Mouse (Mus musculus): ENCODE measurements around the gene Trim44.

Gene Trim44

GRCm38 (mm10) chr2:102365983-102366545, 41.6 kb downstream of the Trim44 start:
- no peak for DNase-seq (ENCODE audit: low spot score)

- DNase-seq (ENCODE audit: low spot score) = peak; percentile 33
These were observed 42.9 kb downstream of the Trim44 start for GRCm38 (mm10) chr2:102364565-102365200.

GRCm38 (mm10) chr2:102362896-102363530, 44.6 kb downstream of the Trim44 start:
- DNase-seq (ENCODE audit: low spot score) = no peak

- DNase-seq (ENCODE audit: low spot score) = no peak
These were observed 45.4 kb downstream of the Trim44 start for GRCm38 (mm10) chr2:102362266-102362665.

- no peak for DNase-seq (ENCODE audit: low spot score)
These were observed 50.5 kb downstream of the Trim44 start for GRCm38 (mm10) chr2:102356879-102357695.

GRCm38 (mm10) chr2:102354076-102354475, 53.6 kb downstream of the Trim44 start:
- DNase-seq (ENCODE audit: low spot score) = no peak

GRCm38 (mm10) chr2:102341429-102341828, 66.2 kb downstream of the Trim44 start:
- peak; percentile 9 for DNase-seq (ENCODE audit: low spot score)

GRCm38 (mm10) chr2:102336816-102337215, 70.8 kb downstream of the Trim44 start:
- no peak for DNase-seq (ENCODE audit: low spot score)

- no peak for DNase-seq (ENCODE audit: low spot score)
These were observed 75.7 kb downstream of the Trim44 start for GRCm38 (mm10) chr2:102331932-102332331.

- no peak for DNase-seq (ENCODE audit: low spot score)
These were observed 76.5 kb downstream of the Trim44 start for GRCm38 (mm10) chr2:102331092-102331491.

- DNase-seq (ENCODE audit: low spot score) = no peak
These were observed 81.7 kb downstream of the Trim44 start for GRCm38 (mm10) chr2:102325921-102326320.

- DNase-seq (ENCODE audit: low spot score) = no peak
These were observed 83.3 kb downstream of the Trim44 start for GRCm38 (mm10) chr2:102324336-102324735.

- DNase-seq (ENCODE audit: low spot score) = no peak
These were observed 91.1 kb downstream of the Trim44 start for GRCm38 (mm10) chr2:102316540-102316939.

- no peak for DNase-seq (ENCODE audit: low spot score)
These were observed 92.5 kb downstream of the Trim44 start for GRCm38 (mm10) chr2:102315153-102315552.

- DNase-seq (ENCODE audit: low spot score) = no peak
These were observed 93.0 kb downstream of the Trim44 start for GRCm38 (mm10) chr2:102314610-102315009.

GRCm38 (mm10) chr2:102314068-102314467, 93.6 kb downstream of the Trim44 start:
- DNase-seq (ENCODE audit: low spot score) = no peak

GRCm38 (mm10) chr2:102312903-102313302, 94.7 kb downstream of the Trim44 start:
- DNase-seq (ENCODE audit: low spot score) = no peak

GRCm38 (mm10) chr2:102303274-102303673, 104.4 kb downstream of the Trim44 start:
- no peak for DNase-seq (ENCODE audit: low spot score)

- DNase-seq (ENCODE audit: low spot score) = no peak
These were observed 105.1 kb downstream of the Trim44 start for GRCm38 (mm10) chr2:102302532-102302931.

GRCm38 (mm10) chr2:102294827-102295270, 112.8 kb downstream of the Trim44 start:
- no peak for DNase-seq (ENCODE audit: low spot score)

GRCm38 (mm10) chr2:102293181-102293580, 114.4 kb downstream of the Trim44 start:
- DNase-seq (ENCODE audit: low spot score) = no peak

- no peak for DNase-seq (ENCODE audit: low spot score)
These were observed 115.6 kb downstream of the Trim44 start for GRCm38 (mm10) chr2:102292051-102292450.

- DNase-seq (ENCODE audit: low spot score) = no peak
These were observed 116.1 kb downstream of the Trim44 start for GRCm38 (mm10) chr2:102291533-102291932.

Measured in spleen, adult 12 weeks (tissue).